Mouse (Mus musculus): Measurements from ENCODE around the gene Palmd.

Gene Palmd

GRCm38 (mm10) chr3:116968540-116968997 lies at the start of gene Palmd:
Gene Palmd, minus strand, starts transcription at chr3:116968987.
- DNase-seq (ENCODE audit: low spot score), result peak; percentile 61

- no peak for DNase-seq (ENCODE audit: low spot score)
Observed at GRCm38 (mm10) chr3:117010182-117010581, 41.4 kb upstream of the Palmd start.

DNA sequence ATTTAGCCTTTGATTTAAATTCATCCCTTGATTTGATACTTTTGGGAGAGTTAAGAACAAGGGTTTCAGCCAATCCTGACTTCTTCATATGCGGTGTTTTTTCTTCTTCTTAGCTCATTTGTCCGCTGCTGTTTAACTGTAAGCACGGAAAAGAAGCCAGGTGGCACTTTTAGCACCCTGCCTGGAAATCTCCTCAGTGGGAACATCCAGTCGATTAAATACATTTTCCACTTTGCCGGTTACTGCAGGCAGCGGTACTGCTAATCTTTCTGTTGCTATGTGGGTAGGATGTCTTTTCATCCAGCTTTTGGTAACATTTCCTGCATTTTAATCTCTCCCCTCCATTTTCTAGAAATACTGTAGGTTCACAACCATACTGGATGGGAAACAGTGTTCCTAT lies 38.6 kb upstream of the Palmd start:
- no peak for DNase-seq (ENCODE audit: low spot score)

- DNase-seq (ENCODE audit: low spot score), result no peak
Observed at GRCm38 (mm10) chr3:117006636-117007035, 37.8 kb upstream of the Palmd start.

DNA sequence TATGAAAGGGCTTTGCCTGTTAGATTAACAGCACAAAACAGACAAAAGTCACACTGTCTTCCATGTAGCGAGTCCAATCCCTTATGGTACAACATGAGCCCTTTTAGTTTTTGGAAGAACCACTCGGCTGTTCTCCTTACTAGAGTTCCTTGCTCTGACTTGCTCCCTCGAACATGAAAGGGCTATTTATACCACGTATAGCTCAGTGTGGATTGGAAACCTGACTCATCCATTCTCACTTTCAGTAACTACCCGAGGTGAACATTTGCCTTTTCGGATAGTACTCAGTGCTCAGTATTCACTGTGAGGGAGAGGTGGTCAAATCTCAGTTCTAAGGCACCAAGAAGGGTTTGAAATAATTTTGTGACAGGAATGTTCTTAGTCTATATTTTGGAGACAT lies 34.6 kb upstream of the Palmd start:
- no peak for DNase-seq (ENCODE audit: low spot score)

DNA sequence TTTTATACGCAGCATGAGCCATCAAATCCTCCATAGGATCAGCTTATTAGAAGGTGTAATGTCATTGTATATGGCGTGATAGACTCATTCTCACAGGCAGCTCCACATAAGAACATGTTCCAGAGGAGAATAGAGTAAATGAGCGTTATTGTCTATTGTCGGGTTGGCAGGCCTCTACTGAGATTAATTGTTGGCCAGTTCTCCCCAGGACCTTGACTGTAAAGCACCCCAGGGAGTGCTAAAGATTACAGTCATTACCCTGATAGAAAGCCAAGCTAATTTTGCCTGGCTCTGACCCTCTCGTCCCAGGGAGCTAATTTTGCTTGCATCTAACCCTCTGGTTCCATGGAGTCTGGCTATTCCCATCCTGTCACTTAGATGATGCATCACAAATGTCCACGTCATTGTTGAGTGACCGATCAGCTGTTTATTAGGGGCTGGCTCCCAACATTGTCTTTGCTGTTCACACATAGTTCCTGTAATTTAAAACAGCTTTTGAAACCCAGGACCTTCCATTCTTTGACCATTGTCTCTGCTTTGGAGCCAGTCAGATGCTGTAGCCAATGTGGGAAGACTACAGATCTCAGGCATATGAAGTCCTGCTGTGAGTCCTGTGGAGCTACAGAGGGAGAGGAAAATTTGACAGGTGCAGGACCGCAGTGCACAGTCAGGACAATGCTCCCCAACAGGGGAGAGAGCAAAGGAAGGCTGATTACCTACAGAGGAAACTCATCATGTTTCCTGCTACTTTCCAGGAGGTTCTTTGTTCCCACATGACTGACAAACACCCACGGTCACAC lies 33.1 kb upstream of the Palmd start:
- DNase-seq (ENCODE audit: low spot score), result peak; percentile 30

- DNase-seq (ENCODE audit: low spot score), result no peak
Observed at GRCm38 (mm10) chr3:116993011-116993410, 24.2 kb upstream of the Palmd start.

DNA sequence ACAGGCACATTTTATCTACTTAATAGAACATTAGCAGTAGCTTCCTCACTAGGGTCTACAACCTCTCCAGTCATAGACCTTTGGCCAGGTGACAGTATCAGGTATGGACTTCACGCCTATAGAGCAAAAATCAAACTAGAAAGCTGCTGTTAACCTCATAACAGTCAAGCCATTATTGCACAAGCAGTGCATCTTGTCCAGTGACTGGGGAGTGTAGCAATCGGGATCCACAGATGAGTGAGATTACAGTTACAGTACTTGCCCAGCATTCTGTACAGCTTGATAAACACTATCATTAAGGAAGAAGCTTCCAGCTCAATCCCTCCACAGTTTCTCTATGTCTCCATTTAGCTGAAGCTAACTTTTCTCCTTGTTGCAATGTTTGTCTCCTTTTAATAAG lies 22.4 kb upstream of the Palmd start:
- no peak for DNase-seq (ENCODE audit: low spot score)

DNA sequence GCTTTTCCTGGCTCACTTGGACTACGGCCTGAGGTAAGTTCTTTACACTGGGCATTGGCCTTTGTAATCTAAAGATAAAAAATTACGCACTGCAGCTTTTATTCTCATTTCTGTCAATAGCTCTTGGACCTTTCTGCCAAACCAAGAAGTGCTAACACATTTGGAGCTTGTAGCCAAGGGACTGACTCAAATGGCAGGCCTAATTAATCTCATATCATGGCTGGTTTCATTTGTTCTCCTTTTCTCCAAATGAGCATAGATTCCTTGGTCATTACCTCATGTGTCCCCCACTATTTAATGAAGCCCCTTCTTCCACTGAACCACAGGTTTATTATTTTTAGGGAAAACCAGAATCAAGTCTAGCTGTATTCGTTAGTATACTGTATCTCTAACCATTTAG lies 19.4 kb upstream of the Palmd start:
- no peak for DNase-seq (ENCODE audit: low spot score)

DNA sequence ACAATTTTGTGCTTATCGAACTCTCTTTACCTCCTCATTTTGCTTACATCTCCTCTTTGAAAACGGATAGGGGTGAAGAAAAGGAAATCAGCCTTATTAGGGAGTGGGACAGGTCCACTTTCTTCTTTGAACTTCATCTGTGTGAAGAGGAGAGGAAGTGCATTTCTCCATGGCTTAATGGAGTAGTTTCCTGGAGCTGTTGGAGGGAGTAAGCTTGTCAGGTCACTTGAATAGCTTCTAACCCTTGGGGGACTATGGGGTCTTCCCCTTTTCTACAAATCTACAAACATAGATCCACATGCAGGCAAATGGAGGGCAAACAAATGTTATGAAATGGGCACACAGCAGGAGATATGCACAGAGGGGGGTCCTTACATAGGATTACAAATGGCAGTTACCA lies 17.7 kb upstream of the Palmd start:
- DNase-seq (ENCODE audit: low spot score), result no peak

DNA sequence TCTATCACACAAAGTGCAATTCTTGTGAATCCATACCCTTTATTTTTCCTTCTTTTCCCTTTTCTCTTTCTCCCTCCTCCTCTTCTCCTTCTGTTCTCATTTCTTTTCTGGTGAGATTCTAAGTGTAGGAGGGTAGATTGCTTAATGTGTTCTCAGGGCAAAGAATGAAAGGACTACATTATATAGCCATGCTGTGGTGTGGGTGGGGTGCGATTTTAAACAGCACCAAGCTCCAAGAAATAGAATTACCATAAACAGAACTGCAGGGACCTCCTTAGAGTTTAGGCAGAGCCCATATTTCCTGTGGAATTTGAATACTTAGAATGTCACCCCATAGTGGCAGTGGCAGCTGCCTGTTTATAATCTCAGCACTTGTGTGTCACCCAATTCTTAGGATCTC lies 17.0 kb upstream of the Palmd start:
- DNase-seq (ENCODE audit: low spot score), result no peak

- DNase-seq (ENCODE audit: low spot score), result peak; percentile 48
Observed at GRCm38 (mm10) chr3:116985042-116985455, 16.3 kb upstream of the Palmd start.

DNA sequence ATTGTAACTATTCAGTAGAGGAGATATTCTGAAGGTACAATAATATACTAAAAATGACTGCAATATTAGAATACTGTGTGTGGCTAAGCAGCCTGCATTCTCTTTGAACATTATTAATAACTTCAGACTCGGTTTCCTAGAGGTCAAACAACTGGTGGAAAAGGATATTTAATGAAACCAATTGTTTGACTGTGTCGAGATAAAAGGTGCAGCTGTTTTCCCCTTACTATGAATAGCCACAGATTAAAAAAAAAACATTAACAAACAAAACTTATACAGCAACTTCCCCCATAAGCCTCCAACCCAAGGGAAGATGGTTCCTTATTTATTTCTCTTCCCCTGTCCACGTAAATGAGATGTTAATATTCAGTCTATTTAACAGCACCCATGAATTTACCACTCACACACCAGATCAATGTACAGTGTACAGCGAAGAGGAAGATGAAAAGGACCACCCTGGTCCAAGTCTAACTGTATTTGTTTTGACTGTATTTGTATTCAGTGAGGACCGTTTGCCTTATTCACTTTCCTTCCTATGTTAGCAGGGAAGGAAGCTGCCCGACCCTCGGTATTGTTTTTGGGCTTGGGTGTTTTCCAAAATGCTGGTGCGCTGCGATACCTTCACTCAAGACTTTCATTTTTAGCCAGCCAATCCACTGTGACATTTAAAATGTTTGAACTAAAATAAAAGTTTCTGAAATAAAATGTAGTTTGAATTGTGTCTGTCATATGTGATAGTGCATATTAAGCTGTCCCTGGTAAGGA lies 13.2 kb upstream of the Palmd start:
- no peak for DNase-seq (ENCODE audit: low spot score)

GRCm38 (mm10) chr3:116969786-116970185 lies 999 bp upstream of the Palmd start:
- peak; percentile 7 for DNase-seq (ENCODE audit: low spot score)

DNA sequence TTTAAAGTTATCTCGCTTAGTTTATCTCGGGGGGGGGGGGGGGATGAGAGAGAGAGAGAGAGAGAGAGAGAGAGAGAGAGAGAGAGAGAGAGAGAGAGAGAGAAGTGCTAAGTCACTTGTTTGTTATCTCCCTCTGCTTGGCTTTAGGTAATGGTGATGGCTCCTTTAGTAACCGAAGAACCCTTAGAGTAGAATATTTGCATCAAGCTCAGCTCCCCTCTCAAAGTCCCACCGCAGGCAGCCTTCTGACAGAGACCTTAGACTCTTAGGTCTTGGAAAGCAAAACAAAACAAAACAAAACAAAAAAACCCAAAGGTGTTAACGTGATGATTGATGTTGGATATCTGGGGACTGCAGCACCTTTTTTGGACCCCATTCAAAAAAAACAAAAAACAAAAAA lies 216 bp upstream of the Palmd start:
- DNase-seq (ENCODE audit: low spot score), result no peak

DNA sequence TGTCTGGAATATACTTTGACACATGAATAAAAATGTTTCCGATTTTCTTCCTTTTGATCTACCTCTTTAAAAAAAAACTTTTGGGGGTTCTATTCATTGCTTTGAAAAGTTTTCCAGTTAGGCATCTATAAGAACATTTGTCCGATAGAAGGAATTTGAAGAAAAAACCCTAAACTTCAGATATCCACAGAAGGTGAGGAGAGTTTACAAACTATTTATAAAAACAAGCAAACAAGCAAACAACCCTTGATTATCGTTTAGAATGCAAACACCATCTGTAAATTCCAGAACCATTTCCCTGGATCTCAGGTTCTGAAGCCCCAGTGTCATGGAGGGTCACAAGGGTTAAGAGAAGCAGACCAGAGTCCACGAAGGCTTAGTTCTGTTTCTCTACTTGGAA lies 820 bp downstream of the Palmd start, which contains the start of gene 4930455H04Rik:
Gene 4930455H04Rik, plus strand, starts transcription at position 301 of the 400 bp plus-strand sequence.
- DNase-seq (ENCODE audit: low spot score), result no peak

DNA sequence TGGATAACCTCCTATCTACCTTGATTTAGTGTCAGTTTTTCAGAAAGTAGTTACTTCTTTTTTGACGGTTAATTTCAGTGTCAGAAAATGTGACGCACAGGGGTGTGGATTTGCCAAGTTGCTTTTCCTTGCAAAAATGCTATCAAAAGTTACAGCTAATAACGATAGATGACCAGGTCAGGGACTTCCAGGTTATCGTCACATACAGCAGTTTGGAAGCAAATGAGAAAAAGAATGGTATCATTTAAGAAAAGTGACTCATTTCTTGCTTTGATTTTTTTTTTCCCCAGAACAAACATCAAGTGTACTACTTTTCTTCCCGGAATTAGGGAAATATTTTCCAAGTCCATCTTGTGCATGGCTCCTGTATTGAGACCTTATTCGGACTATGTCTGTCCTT lies 1.4 kb downstream of the Palmd start:
- no peak for DNase-seq (ENCODE audit: low spot score)

GRCm38 (mm10) chr3:116966800-116967199 lies 2.0 kb downstream of the Palmd start:
- DNase-seq (ENCODE audit: low spot score), result no peak

DNA sequence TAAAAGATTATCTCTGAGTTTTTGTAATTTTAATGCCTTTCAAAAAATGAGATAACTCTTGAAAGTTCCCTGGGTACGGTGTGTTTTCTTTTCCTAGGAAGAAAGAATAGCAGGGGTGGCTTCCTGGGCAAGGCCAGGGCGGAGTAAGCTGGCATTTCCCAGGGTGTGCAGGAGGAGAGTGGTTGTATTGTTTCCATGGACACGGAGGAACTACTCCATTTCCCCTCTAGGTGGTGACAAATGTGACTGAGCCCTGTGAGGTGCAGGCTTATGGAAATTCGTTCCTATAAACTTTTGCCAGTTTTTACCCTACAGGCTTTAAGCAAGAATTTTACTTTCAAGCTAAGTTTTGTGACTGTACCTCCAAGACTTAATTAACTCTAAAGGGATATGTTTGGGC lies 2.6 kb downstream of the Palmd start:
- DNase-seq (ENCODE audit: low spot score), result peak; percentile 66

DNA sequence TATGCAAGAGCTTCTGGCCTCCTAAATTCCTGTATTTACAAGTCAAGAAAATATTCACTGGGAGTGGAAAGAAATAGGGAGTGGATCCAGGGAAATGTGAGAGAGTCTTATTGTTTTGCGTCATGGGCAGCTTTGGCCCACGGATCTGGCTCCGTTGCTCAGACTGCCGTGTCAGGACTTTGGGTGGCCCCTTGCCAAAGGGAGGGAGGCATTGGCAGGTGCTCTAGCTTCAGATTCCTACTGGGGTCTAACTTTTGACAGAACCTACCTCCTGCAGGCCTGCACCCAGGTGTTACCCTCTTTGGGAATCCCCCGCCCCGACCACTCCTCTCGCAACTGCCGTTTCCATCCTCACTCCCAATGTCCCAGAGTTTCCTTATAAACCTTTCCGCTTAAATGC lies 4.4 kb downstream of the Palmd start:
- DNase-seq (ENCODE audit: low spot score), result no peak

GRCm38 (mm10) chr3:116963213-116963612 lies 5.6 kb downstream of the Palmd start:
- DNase-seq (ENCODE audit: low spot score), result no peak

DNA sequence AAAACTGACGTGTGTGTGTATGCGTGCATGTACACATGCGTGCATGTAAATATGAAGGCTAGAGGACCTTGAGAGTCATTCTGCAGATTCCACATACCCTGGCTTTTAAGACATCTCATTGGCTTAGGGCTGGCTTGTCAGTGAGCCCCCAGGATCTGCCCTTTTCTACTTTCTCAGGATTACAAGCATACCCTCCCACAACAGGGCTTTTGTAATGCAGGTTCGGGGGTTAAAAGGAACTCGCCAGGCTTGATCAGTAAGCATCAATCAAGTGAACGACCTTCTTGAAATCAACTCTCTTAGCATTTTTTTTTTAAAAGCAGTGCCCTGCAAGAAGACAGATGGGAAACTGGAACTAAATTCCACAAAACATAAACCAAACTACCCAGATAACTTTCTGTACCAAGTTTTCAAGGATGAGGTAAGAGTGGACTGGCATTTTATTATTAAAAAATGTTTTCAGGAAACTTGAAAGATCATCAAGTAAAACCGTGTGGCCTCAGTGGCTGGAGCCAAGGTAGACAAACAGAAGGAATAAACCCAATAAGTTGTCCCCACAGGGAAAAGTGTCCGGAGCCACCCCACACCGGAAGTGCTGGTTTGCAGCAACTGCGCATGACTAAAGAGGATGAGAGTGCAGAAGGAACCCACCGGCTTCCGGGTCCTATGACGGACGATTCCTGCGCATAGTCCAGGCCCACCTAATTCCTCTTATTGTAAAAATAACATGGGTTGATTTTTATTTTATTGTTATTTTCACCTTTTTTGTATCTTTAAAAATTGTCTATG lies 7.2 kb downstream of the Palmd start:
- DNase-seq (ENCODE audit: low spot score), result no peak
